Mouse (Mus musculus) left cerebral cortex, adult 11 months (tissue): Measurements from ENCODE around the gene St3gal6.
"Not testable (repeated sequence)": the region's sequence is repeated elsewhere in the genome, so short reads cannot be mapped to it uniquely, and the experiment has no call there.

ENCODE experiments used
- DNase-seq: peaks from one replicate; pipeline ENCODE4 v3.0.0; 2022; ENCODE audit warnings: low spot score

The St3gal6 gene

GRCm38 (mm10) chr16:58475544-58476154 lies 48.4 kb downstream of the St3gal6 start:
- no peak for DNase-seq

- DNase-seq, result no peak
These were observed 49.2 kb downstream of the St3gal6 start for GRCm38 (mm10) chr16:58474875-58475274.

- no peak for DNase-seq
These were observed 53.2 kb downstream of the St3gal6 start for GRCm38 (mm10) chr16:58470841-58471240.

- no peak for DNase-seq
These were observed 54.0 kb downstream of the St3gal6 start for GRCm38 (mm10) chr16:58470061-58470460.

- DNase-seq, result no peak
These were observed 58.6 kb downstream of the St3gal6 start for GRCm38 (mm10) chr16:58465412-58465811.

GRCm38 (mm10) chr16:58464051-58464450 lies 60.0 kb downstream of the St3gal6 start:
- no peak for DNase-seq

GRCm38 (mm10) chr16:58462519-58462918 lies 61.5 kb downstream of the St3gal6 start:
- no peak for DNase-seq

GRCm38 (mm10) chr16:58461856-58462518 lies 62.1 kb downstream of the St3gal6 start:
- no peak for DNase-seq

GRCm38 (mm10) chr16:58460386-58460785 lies 63.7 kb downstream of the St3gal6 start:
- DNase-seq, result no peak

- DNase-seq, result not testable (repeated sequence)
These were observed 64.1 kb downstream of the St3gal6 start for GRCm38 (mm10) chr16:58459966-58460365.

- DNase-seq, result no peak
These were observed 67.1 kb downstream of the St3gal6 start for GRCm38 (mm10) chr16:58456991-58457390.

- no peak for DNase-seq
These were observed 67.6 kb downstream of the St3gal6 start for GRCm38 (mm10) chr16:58456445-58456844.

GRCm38 (mm10) chr16:58455118-58455517 lies 68.9 kb downstream of the St3gal6 start:
- no peak for DNase-seq

- DNase-seq, result no peak
These were observed 69.4 kb downstream of the St3gal6 start for GRCm38 (mm10) chr16:58454617-58455016.

GRCm38 (mm10) chr16:58453820-58454219 lies 70.2 kb downstream of the St3gal6 start:
- DNase-seq, result no peak

- no peak for DNase-seq
These were observed 70.9 kb downstream of the St3gal6 start for GRCm38 (mm10) chr16:58453138-58453537.

- no peak for DNase-seq
These were observed 72.4 kb downstream of the St3gal6 start for GRCm38 (mm10) chr16:58451647-58452046.

- no peak for DNase-seq
These were observed 73.4 kb downstream of the St3gal6 start for GRCm38 (mm10) chr16:58450648-58451047.

GRCm38 (mm10) chr16:58449073-58449472 lies 75.0 kb downstream of the St3gal6 start:
- DNase-seq, result no peak

- DNase-seq, result no peak
These were observed 77.5 kb downstream of the St3gal6 start for GRCm38 (mm10) chr16:58446281-58447259.

- DNase-seq, result no peak
These were observed 79.3 kb downstream of the St3gal6 start for GRCm38 (mm10) chr16:58444735-58445134.

GRCm38 (mm10) chr16:58432384-58432783 lies 91.7 kb downstream of the St3gal6 start:
- DNase-seq, result no peak

- DNase-seq, result no peak
These were observed 93.8 kb downstream of the St3gal6 start for GRCm38 (mm10) chr16:58430246-58430645.
